Mouse (Mus musculus): ENCODE results near the gene Pex11g.

Gene Pex11g

DNA sequence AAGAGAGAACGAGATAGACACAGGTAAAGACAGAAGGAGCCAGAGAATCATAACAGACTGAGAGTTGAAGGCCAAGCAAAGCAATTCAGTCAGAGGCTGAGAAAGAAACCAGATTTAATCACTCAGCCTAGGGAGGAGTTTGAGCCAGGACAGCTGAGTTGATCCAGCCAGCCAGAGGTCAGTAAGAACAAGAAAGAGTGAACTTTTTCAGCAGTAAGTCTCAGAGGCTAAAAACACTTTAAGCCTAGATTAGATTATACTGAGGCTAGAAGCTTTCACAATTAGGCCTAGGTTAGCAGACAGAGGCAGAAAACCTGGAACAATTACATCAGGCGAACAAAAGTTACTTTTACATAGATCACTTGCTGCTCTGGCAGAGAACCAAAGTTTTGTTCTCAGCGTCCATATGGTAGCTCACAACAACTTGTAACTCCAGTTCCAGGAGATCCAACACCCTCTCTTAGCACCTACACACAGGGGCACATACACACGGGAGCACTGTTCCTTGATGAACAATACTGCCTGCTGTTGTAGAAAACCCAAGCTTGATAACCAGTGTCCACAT, 12.8 kb upstream of the Pex11g start:
- no peak for DNase-seq

DNA sequence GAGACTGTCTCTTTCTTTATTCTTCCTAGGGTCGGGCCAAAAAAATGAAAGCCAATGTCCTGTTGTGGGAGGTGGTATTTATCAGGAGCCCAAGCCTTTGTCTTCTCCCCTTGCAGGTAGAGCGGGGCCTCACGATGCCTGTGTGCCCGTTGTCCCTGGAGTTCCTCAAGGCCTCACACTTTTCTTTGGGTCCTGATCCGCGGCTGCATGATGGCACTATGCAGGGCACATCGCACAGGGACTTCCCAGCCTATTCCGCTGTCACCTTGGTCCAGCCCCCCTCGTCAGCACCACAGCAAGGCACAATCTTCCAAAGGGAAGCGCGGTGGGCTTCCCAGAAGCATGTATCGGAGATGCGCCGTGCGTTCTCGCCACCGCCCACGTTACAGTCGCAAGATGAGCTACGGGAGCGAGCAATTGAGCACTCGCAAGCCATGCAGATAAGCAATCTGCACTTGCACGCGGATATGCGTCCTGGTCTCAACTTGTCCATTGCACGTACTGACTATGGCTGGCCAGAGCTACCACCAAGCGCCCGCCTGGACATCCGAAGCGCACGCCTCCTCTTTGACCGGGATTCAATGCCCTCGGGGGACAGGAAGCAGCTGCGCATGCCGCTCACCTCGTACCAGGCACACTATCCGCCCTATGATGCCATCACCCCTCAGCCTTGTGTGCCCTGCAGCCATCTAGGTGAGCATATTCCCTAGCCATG, 8.4 kb upstream of the Pex11g start:
- DNase-seq, result no peak

DNA sequence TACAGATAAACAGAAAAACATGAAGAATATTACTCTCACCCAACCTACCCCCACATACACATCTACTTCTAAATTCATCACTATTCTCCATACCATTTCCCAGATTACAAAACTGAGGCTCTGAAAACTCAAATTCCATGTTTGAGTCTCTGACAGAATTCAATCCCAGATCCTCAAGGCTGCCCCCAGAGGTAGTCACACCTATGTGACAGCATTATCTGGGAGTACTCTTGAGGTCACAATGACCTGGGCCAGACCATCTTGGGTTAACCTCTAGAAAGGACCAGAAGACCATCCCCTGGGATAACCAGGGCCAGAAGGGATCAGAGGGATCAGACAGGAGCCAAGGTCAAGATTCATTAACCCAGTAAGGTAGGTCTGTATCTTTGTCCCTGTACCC, 3.1 kb upstream of the Pex11g start, which contains the start of gene Tex45:
Gene Tex45, plus strand, starts transcription at position 301 of the 400 bp plus-strand sequence.
- no peak for DNase-seq

DNA sequence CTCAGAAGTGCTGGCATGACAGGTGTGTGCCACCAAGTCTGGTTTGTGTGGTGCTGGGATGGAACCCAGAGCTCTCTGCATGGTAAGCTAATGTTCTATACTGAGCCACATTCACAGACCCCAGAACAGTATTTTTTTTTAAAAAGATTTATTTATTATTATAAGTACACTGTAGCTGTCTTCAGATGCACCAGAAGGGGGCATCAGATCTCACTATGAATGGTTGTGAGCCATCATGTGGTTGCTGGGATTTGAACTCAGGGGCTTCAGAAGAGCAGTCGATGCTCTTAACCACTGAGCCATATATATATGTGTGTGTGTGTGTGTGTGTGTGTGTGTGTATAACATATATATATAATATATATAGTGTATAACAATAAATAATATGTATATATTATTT, 1.4 kb upstream of the Pex11g start:
- no peak for DNase-seq

DNA sequence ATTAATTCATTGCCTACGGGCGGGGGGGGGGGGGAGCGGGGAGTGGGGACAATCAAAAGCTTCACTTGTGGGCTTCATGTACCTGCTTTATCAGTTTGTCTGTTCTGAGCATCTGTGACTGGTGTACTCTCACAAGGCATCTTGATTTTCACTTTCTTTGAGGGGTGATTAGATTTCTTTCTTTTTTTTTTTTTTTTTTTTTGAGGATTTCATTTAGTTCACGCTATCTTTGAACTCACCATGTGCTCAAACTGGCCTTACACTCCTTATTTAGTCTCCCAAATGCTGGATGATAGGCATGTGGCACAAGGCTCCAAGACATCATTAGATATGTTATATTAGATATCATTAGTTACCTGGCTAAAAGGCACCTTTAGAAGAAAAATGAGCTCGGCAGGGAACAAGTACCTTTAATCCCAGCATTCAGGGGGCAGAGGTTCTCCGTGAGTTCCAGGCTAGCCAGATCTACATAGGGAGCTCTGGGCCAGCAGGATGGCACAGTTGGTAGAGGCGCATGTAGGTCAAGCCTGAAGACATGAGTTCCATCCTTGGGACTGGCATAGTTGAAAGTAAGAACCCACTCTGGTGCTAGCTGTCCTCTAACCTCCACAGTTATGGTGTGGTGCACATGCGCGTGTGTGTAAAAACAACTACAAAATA, 536 bp upstream of the Pex11g start:
- DNase-seq, result no peak

DNA sequence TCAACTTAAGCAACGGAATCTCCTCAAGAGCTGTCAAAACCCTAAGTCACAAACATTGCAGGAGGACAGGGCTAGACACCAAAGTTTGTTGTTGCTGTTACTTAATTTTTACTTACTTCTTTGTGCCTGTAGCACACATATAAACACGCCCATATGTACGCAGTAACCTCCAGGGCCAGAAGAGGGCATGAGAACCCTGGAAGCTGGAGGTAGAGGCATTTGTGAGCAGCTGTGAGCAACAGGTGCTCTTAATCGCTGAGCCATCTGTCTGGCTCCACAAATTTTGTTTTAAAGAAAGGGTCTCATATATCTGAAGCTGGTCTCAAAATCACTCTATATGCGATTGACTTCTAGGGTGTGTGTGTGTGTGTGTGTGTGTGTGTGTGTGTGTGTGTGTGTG, 3.2 kb downstream of the Pex11g start:
- peak; percentile 69 for DNase-seq

DNA sequence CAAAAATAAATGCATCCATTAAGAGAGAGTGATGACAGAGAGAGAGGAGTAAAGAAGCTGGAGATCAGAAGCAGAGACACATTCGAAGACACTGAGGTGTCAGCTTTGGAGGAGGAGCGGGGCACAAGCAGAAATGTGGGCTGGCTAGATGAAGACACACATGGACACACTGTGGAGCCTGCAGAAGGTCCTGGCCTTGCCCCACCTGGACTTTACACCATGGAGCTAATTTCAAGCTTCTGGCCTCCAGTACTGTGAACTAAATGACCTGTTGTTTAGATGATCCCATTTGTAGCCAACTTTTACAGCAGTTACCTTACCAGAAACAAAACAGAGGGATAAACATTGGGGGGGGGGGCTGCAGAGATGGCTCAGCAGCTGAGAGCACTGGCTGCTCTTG, 4.2 kb downstream of the Pex11g start:
- no peak for DNase-seq

DNA sequence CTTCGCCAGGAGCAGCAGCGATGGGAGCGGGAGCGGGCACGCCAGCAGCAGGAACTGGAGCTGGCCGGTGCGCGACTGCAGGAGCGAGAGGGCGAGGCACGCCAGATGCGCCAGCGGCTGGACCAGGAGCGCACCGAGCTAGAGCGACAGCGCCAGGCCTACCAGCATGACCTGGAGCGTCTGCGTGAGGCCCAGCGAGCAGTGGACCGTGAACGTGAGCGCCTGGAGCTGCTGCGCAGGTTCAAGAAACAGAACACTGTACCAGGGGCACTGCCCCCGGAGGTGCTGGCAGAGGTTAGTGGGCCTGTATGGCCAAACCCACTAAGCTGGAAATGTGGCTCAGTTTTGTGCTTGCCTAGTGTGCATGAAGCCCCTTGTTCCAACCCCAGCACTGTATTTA, 15.5 kb downstream of the Pex11g start:
- no peak for DNase-seq

DNA sequence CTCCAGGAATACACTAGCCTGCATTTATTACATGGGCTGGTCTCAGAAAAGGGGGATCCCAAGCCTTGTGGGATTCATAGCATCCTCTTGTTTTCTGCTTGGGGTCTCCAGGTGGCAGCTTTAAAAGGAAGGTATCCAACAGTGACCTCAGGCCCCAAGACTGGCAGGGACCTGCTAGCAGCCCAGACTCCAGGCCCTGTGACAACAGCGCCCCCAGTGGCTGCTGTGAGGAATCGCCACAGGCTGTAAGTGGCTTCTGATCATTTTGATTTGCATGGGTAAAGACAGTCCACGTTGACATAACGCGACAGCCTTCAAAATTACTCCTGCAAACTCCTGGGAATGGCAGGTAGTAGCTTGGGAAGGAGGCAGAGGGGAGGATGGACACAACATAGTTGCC, 16.8 kb downstream of the Pex11g start:
- peak; percentile 45 for DNase-seq

DNA sequence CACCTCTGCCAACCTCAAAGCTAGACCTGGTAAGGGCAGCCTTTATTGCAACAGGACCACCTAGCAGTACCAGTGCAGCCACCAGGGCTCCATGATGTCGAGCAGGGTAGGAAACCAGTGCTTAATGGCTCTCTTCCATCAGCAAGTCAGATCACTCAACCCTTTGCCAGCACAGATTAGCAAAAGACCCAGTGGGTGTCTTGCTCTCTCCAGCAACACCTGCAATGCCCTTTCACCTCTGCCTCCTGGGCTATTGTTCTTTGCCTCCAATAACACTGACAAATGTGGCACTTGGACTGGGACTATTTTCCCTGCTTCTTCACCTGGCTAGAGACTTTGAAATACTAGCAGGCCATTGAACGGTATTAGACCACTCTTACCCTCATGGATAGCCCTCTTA, 18.3 kb downstream of the Pex11g start:
- no peak for DNase-seq

DNA sequence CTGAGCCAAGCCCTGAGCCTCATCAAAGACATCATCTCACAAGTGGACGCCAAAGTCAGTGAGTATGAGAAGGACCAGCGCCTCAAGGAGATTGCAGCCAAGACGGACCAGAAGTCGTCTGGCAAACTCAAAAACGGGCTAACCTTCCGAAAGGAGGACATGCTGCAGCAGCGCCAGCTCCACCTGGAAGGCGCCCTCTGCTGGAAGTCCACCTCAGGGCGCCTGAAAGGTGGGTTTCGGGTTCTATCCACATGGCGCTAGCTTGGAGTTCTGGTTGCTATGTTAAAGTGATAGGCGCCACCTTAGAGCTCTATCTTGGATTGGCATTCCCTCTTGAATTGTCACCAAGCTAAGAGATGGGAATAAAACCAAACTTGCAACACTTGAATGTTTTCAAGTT, 28.0 kb downstream of the Pex11g start:
- peak; percentile 12 for DNase-seq

DNA sequence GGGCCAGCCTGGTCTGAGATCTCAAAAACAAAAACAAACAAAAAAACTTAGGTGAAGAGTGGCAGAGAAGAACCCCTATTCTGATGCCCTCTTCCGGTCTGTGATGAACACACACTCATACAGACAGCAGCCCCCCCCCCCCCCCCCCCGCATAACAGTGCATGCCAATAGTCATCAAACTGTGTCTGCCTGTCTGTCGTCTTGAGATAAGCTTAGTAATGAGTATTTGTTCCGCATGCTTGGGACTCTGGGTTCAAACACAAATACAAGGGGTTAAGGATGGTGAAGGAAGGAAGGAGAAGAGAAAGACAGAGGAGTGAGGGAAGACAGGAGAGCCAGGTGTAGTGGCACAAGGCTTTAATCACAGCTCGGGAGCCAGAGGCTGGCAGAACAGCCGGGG, 31.0 kb downstream of the Pex11g start:
- no peak for DNase-seq

DNA sequence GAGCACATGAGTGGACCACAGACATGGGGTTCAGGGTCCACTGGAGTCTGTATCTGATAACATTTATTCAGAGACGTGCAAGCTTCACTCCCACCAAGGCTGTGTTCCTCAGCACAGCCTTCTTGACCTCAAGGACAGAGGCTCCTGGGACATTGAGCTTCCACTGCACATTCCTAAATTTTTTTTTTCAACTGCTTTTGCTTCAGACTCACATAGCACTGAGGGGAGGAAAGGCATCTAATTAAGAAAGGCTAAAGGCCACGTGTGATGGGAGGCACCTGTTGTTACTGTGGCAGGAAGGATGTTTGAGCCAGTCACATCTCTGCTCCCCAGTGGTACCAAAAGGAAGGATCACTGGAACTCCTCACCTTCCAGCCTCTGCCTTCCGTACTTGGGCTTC, 36.4 kb downstream of the Pex11g start:
- DNase-seq, result no peak

DNA sequence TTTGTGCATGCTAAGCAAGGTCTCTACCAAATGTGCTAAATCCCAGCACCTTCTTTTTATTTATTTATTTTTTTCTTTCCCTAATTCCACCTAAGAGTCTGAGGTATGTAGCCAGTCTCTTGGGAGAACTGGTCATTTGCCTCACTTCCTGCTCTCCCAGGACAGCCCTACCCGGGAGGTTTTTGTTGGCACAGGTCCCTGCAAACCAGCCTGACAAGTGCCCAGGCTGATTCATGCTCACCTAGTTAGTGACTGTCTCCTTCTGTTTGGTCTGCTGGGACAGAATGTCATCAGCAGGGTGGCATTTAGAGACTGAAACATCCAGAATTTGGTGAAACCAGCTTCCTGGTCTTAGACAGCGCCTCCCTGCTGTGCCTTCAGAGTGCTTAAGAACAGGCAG, 37.5 kb downstream of the Pex11g start:
- DNase-seq, result no peak

DNA sequence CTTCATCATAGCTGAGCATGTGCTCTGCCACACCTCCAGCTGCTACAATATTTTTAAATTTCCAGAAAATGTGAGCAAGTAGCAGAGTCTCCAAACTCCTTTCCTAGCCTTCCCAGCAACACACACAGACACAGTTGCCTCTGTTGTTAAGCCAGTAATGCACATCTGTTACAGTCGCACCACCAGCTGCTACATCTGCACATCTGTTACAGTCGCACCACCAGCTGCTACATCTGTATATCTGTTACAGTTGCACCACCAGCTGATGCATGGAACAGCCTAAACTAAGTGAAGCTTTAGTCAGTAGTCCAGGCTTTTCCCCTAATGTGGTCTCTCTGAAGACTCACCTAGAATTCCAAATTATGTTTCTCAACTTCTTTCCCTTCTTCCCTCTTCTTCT, 39.1 kb downstream of the Pex11g start:
- DNase-seq, result no peak

DNA sequence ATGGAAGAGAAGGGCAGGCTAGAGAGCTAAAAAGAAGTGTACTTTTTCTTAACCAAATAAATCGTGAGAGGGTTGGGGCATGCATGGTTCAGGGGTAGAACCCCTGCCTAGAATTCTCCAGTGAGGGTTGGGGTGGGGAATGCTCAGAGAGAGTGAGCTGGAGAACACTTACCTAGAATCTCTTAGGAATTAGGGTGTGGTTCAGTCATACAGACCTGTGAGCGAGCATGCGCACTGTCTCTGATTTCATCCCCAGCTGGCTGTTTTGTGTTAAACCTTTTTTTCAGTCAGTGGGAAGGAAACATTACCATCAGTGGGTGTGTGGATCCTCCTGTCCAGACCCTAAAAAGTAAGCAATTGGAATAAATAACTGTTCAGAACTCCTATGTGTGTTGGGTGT, 41.3 kb downstream of the Pex11g start:
- DNase-seq, result no peak

DNA sequence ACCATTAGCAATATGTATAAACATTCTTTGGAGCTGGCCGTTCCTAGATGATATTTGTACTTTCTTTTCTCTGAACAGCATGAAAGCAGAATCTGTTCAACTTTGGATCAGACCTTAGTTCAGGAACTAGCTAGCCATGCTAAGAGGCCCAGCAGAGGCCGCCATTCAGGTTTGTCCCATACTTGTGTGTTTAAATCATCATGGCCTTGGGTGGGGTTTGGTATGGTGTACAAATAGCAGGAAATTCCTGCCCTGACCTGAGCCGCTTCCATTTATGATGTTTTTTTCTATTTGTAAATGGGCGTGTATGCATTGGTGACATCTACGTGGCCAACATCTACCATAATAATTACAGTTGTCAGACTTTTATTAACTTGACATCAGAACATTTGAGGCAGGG, 42.3 kb downstream of the Pex11g start:
- DNase-seq, result no peak

DNA sequence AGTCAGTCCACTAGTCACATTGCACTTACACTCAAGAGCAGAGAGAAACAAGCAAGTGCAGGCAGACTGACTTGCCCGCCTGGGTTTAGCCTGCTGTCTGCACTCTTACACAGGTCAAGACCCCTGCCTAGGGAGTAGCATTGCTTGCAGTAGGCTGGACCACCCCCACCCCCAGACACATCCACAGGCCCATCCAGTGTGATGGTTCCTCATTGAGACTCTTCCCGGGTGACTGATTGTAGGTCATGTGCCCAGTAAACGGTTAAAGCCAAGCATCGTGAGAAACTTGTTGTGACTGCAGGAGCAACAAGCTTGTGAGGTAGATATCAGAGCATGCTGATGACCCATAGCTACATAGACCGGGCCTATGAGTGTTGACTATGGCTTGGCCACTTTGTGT, 46.0 kb downstream of the Pex11g start:
- no peak for DNase-seq

DNA sequence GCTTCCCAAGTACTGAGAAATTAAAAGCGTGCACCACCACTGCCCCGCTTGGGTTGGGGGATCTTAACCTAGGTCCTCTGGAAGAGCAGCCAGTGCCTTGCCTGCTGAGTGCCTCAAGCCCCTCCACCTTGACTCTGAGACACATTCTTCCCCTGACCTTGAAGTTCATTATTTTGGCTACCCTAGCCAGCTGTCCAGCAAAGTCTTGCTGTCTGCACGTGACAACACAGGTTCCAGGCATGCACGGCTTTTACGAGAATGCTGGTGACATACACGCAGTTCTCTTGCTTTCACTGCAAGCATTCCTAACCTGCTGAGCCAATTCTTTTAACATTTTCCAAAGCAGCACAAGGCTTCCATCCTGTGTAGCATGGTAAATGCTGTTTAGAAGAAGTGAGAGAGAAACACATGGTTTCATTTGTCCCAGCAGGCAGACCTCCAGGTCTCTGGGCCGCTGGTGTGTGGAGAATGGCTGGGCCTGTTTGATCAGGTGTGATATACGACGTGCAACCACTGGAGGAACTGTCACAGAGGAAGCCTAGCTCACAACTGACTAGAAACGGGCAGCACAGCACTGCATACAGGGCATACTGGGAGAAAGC, 47.3 kb downstream of the Pex11g start:
- no peak for DNase-seq

DNA sequence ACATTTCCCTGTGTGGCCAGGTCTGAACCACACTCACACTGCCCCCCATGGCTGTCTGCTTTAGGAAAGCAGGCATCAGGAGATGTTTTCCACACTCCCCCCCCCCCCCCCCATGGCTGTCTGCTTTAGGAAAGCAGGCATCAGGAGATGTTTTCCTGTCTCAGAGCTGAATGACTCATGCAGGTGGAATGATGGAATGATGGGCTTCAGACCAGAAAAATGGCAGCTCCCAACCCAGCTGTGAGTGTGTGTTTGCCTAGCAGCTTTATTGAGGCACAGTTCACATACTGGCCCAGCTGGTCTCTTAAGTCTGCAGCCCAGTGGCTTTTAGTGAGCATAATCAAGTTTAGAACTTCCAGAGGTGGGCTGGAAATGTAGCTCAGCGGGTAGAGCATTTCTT, 49.4 kb downstream of the Pex11g start:
- DNase-seq, result no peak

DNA sequence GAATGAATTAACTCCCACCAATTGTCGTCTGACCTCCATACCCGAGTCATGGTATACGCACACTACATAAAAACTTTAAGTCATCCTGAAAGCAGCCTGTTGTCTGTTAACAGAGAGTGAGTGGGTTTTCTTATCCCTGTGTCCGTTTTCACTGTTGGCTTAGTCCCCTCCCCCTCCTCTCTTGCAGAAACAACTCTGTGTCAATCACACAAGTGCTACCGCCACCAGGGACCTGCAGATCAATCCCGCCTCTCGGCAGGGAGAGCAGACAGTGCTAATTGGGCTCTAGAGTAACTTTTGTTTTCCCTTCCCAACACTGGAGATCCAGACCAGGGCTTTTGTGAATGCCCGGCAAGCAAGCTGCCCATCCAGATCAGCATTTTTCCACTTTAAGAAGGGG, 50.0 kb downstream of the Pex11g start:
- no peak for DNase-seq

DNA sequence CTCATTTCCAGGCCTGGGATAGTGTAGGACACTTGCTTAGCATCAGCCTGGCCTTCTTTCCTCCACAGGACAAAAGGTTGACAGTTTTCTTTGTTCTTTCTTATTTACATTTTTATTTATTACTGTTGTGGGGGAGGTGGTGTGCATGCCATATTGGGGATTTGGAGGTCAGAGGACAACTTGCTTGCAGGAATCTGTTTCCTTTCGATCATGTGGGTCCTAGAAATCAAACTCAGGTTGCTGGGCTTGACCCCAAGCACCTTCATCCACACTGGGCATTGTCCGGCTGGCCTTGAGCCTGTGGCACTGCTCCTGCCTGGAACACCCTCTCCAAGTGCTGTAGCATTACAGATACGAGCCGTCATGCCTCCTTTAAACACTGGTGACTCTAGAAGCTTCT, 50.6 kb downstream of the Pex11g start:
- DNase-seq, result no peak

DNA sequence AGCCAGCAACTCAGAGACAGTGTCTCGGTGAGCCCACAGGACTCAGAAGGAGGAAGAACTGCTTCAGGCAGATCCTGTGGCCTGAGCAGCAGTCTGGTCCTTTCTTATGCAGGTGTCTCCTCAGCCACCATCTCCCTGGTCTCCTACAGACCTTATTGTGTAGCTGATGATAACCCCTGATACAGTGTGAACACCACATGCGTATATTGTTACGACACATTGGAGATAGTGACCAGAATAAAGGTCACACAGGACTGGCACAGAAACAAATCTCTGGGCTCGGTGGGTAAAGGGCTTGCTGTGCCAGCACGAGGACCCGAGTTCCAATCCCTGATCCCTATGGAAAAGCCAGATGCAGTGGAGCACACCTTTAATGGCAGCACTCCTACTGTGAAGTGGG, 51.8 kb downstream of the Pex11g start:
- no peak for DNase-seq

DNA sequence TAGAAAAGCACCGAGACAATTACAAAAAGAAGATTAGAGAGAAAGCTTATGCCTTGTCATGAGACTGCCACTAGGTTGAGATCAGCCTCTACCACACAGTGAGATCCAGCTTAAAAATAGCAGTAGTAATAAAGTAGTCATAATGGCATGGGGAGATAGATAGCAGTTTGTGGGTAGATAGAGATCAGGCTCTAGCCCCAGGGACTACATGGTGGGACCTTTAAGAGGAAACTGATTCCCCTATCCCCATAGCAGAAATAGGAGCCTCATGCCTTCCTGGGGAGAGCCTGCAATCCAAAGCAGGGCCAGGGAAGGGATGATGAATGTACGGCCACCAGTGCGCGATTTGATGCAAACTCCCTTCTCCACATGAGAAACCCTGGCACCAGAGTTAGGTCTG, 52.2 kb downstream of the Pex11g start:
- DNase-seq, result no peak
